Mouse (Mus musculus): ENCODE measurements around the gene Plb1.
A peak's percentile ranks its signal among the peaks of the same experiment; 100 is the strongest.

Gene Plb1

GRCm38 (mm10) chr5:32243286-32243885 is 10.9 kb downstream of the Plb1 start:
- no peak for DNase-seq (ENCODE audit: inconsistent age in 2 of 2, low spot score in 1 of 2)

DNA sequence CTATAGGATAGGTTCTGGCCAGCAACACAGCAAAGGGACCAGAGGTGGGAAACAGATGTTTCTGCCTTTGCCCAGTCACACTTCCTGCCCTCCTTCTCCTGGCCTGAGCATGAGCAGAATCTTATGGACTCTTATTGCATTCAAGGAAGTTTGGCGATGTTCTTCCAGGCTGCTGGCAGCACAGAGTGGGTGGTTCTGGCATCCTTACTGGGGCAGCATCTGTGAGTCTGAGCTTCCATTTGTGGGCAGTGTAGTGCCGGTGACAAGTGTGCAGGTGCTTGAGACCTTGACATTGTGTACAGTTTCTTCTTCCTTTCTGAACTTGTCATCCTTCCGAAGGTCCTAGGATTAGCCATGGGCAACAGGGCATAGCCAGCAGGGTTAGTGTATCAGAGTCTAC is 12.9 kb downstream of the Plb1 start:
- no peak for DNase-seq (ENCODE audit: inconsistent age in 2 of 2, low spot score in 1 of 2)

GRCm38 (mm10) chr5:32260751-32261150 is 28.2 kb downstream of the Plb1 start:
- DNase-seq (ENCODE audit: inconsistent age in 2 of 2, low spot score in 1 of 2): no peak

DNA sequence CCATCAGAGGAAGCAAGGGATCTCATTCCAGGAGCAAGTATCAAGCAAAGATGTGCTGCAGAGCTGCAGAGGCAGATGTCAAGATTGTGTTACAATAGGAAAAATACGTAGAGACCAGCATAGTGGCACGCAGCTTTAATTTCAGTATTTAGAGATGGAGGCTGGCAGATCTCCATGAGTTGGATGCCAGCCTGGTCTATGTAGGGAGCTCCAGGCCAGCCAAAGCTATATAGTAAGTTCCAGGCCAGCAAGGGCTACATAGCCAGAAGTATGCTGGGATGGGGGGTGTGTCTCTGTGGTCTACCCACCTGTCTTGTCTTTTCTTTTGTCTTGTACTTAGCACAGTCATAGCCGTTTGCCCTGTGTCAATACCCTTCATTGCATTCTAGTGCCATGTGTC is 28.7 kb downstream of the Plb1 start:
- DNase-seq (ENCODE audit: inconsistent age in 2 of 2, low spot score in 1 of 2): no peak

DNA sequence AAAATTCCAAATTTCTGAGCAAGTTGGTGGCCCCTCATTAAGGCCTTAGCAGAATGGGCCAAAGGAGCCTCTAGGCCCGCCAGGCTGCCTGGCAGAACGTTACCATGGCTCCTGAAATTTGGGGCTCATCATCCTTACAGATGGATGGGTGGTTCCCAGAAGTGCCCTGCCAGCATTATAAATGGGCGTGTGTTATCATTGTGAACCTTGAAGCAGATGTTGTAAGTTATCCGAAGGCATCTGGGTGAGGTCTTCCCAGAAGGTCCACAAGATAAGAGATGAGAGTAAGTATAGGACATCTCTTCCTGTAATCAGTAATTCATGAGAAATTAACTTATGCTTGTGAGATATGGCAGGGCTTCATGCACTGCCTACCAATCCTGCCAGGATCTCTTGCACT is 30.0 kb downstream of the Plb1 start:
- no peak for DNase-seq (ENCODE audit: inconsistent age in 2 of 2, low spot score in 1 of 2)

DNA sequence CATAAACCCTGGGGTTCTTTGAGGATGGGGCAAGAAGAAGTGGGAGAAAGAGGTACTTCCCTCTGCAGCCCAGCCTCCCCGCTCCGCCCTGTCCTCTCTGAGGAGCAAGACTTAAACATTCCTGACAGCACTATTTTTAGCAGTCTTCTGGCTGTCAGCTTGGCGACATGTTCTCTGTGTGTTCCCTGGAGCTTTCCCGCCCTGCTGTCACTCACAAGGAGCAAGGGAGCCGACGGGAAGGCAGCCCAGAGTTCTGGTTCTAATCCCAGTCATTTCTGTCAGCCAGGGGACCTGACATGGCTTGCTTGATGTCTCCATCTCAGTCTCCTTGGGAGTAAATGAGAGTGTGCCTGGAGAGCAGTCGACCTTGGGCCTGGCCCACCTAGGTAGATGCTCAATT is 40.0 kb downstream of the Plb1 start:
- no peak for DNase-seq (ENCODE audit: inconsistent age in 2 of 2, low spot score in 1 of 2)

DNA sequence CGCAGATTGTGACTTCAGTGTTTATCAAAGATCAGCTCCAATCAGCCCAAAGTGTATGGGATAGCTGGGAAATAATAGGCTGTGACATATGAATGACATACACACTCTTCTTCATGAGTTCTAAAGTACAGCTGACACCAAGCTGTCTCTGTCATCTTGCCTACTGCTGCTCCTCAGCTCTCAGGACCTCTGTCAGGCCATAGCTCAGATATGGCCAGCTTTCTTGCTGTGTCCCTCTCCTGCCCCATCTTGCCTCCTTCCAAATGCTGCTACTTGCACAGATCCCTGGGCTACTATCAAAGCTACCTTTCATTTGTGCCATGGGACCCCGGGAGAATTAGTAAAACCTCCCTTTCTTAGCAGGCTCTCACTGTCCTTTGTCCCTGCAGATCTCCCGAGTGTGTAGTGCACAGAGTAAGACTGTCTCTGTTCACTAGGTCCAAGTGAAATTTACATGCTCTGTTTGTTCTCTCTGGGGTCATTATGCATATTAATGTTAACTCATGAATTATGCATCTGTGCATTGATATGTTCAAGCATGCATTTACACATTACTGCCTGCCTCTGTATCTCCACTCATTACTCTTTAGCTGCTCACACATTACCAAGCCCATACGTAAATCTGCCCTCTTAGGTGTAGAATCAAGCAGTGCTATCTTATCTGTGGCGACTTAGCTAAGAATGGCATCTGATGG is 45.6 kb downstream of the Plb1 start:
- no peak for DNase-seq (ENCODE audit: inconsistent age in 2 of 2, low spot score in 1 of 2)

- DNase-seq (ENCODE audit: inconsistent age in 2 of 2, low spot score in 1 of 2): no peak
Measured at GRCm38 (mm10) chr5:32280066-32280465, 47.6 kb downstream of the Plb1 start.

DNA sequence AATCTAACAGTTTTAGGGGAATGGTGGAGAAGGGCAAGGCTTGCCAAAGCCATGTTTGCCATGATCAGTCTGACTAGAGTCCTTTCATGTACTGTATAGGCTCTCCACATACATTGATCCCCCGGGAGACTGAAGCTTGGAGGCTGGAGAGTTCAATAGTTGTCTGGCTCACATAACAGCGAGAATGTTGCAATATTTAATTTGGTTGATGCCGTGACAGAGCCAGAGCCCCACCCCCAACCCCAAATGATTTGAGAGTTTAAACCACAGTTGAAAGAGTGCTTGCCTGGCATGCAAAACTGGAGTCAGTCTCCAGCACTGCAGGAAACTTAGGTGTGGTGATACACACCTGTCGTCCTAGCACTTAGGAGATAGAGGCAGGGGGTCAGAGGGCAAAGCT is 49.8 kb downstream of the Plb1 start:
- no peak for DNase-seq (ENCODE audit: inconsistent age in 2 of 2, low spot score in 1 of 2)

DNA sequence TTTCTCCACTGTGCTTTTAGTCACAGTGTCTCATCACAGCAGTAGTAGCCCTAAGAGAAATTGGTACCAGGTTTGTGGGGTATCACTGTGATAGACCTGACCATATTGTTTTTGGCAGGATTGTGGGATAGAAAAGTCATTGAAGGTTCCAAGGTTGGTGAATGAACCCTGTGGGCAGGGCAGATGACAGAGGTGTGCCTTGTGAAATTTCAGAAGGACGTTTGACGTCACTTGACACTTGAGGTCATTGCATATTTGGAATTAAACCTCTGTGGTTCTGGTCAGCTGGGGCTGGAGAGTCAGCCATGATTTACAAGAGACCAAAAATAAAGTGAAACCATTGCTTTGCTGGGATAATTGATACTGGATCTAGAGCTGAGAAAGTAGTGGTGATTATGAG is 50.9 kb downstream of the Plb1 start:
- DNase-seq (ENCODE audit: inconsistent age in 2 of 2, low spot score in 1 of 2): peak in 1 of 2 experiments; percentile 63

- DNase-seq (ENCODE audit: inconsistent age in 2 of 2, low spot score in 1 of 2): no peak
Measured at GRCm38 (mm10) chr5:32286315-32286714, 53.8 kb downstream of the Plb1 start.

DNA sequence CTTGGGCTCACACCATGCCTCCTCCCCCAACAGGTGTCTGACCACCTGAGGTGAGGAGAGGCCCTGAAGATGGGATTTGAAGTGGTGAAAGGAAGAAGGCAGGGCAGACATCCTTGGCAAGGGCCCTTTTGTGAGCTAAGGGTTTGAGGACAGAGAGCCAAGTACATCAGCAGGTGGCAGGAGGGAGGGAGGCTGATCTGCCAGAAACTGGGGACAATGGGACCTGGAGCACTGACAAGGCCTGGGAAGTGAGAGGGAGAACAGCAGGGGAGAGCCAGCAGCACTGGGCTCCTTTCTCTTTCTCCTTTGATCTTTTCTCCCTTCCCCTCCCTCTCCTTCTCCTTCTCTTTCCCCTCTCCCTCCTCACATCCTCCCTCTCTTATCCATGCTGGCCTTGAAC is 55.5 kb downstream of the Plb1 start:
- no peak for DNase-seq (ENCODE audit: inconsistent age in 2 of 2, low spot score in 1 of 2)

GRCm38 (mm10) chr5:32291316-32291715 is 58.8 kb downstream of the Plb1 start:
- DNase-seq (ENCODE audit: inconsistent age in 2 of 2, low spot score in 1 of 2): no peak

DNA sequence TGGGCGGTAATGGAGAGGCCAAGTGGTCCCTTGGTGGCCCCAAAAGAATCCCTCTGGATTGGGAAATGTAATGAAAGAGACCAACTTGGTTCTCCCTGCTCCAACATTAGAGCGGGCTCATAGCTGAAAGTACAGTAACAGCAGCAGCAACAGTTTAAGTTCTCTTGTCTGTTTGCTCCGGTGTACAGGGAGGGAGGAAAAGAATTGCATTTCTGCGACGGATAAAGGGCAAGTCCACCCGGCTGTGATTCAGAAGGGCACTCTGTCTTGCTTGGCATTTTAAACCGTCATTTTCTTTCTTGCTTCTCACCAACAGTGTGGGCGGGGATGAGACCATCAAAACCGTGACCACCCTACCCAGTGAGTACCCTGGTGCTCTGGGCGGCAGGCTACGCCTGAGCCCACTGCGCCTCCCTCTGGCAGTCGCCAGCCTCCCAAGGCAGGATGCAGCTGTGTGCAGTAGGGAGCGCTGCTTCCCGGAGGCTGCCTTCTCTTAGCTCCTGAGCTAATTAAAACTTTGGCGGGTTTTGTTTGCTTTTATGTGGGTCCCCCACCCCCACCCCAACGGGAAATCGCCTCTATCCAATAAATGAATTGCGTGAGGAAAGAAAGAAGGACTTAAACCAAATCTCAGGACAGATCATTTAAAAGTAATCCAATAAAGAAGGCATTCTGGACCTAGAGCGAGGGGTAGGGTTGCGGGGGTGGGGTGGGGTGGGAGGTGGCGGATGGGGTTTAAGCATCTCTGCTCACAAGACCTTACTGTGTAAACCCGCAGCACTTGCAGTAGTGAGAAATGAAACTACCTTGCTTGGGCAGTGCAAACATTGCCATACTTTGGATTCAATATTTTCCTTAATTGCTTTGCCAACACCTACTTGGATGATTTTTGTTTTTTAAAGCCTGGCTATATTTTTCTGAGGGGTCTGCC is 70.7 kb downstream of the Plb1 start:
- peak; percentile 55 to 82 for DNase-seq (ENCODE audit: inconsistent age in 2 of 2, low spot score in 1 of 2)

DNA sequence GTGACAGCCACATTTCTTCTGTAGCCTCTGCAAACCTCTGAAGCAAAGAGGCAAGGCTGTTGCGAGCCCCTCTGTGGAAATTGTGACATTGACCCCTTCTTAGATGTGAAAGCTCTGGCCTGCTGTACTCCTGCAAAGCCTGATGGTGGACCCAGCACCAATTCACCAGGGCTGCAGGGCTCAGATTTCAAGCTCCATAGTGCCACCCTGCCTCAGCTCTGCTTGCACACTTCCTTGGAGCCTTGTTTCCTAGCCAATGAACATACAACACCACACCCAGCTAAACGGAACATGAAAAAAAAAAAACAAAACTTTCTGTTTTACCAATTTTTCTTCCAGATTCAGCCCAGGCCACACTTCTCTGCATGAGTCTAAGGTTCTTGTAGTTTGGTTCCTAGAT is 74.6 kb downstream of the Plb1 start:
- DNase-seq (ENCODE audit: inconsistent age in 2 of 2, low spot score in 1 of 2): no peak

- DNase-seq (ENCODE audit: inconsistent age in 2 of 2, low spot score in 1 of 2): no peak
Measured at GRCm38 (mm10) chr5:32308647-32309046, 76.1 kb downstream of the Plb1 start.

GRCm38 (mm10) chr5:32309714-32310113 is 77.2 kb downstream of the Plb1 start:
- no peak for DNase-seq (ENCODE audit: inconsistent age in 2 of 2, low spot score in 1 of 2)

- no peak for DNase-seq (ENCODE audit: inconsistent age in 2 of 2, low spot score in 1 of 2)
Measured at GRCm38 (mm10) chr5:32310802-32311201, 78.3 kb downstream of the Plb1 start.

DNA sequence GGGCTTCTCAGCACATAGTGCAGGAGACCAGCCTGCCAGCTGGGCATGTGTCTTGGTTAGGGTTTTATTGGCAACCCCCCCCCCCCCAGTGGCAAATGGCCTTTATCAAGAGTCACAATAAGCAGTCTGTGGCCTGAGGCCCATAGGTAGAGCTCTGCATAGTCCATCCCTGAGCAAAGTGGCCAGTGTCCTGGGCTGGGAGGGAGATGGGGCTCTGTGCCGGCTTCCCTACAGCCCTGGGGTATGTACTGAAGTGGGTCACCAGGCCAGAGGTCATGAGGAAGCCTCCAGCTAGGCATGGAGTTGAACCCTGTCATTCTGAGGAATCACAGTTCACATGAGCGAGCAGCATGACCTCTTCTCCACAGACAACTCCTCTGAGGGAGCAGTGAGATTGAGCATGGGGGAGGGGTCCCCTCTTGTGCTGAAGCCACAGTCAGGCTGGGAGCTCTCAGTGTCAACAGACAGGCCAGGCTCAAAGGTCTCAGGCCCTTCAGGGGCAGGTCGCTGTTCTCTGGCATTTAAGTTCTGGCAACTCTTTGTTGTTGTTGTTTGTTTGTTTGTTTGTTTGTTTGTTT is 79.2 kb downstream of the Plb1 start:
- no peak for DNase-seq (ENCODE audit: inconsistent age in 2 of 2, low spot score in 1 of 2)

DNA sequence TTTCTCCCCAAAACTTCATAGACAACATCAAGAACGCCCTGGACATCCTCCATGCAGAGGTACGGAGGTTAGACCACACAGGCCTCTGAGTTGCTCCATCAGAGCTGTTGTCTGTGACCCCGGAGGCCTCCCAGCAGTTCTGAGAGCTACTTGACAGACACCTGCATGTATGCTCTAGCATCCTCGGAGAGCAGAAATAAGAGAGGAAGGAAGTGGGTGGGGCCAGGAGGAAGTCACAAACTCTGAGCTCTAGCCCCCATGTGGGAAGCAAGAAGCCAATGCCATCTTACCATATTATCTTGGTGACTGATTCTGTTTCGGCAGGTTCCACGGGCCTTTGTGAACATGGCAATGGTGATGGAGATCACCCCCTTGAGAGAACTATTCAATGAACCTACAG is 81.2 kb downstream of the Plb1 start:
- DNase-seq (ENCODE audit: inconsistent age in 2 of 2, low spot score in 1 of 2): no peak

DNA sequence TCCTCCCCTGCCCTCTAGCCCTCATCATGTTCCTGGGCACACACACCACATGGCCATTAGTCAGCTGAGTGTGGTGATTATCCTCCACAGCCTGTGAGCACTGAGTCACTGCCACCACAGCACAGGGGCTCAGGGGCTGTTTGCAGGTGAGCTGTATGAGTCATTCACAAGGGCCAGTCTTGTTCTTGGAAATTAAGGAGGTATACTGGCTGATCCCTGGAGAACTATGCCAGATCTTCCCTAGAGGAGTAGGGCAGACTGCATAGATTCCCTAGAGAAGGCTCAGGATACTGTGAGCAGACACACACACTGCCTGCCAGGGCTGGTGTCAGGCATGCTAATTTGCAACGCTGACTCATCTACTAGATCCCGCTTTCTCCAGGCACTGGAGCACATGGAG is 82.2 kb downstream of the Plb1 start:
- peak; percentile 31 to 66 for DNase-seq (ENCODE audit: inconsistent age in 2 of 2, low spot score in 1 of 2)

Data from adrenal gland, adult (tissue).